Mouse (Mus musculus) heart, adult 8-10 months (tissue): ENCODE data around the gene Ankrd39. TPM values are rescaled to one million over a fixed set of nuclear protein-coding genes. Genes with fewer than 3 reads are reported as not detected.

ENCODE experiments used
- DNase-seq: peaks from one replicate; pipeline ENCODE4 v3.0.0; 2022; ENCODE audit warnings: low spot score
- total RNA-seq, 4 experiments: library from RNA; stranded (reverse); gene quantifications; 2 replicates each; pipeline ENCODE4 v1.2.4; 2022

The Ankrd39 gene
- total RNA-seq, 4 experiments from 2014 or later, result 5.4 to 8.2 (median 7.1) TPM

GRCm38 (mm10) chr1:36531461-36531860 lies 15.8 kb downstream of the Ankrd39 start:
- DNase-seq, result no peak

- no peak for DNase-seq
These were observed 16.3 kb downstream of the Ankrd39 start for GRCm38 (mm10) chr1:36530962-36531361.

GRCm38 (mm10) chr1:36530485-36530884 lies 16.8 kb downstream of the Ankrd39 start:
- no peak for DNase-seq

GRCm38 (mm10) chr1:36529875-36530274 lies 17.4 kb downstream of the Ankrd39 start:
- DNase-seq, result no peak

GRCm38 (mm10) chr1:36529274-36529673 lies 18.0 kb downstream of the Ankrd39 start:
- no peak for DNase-seq

GRCm38 (mm10) chr1:36528351-36528750 lies 18.9 kb downstream of the Ankrd39 start:
- DNase-seq, result no peak

- DNase-seq, result no peak
These were observed 20.3 kb downstream of the Ankrd39 start for GRCm38 (mm10) chr1:36526903-36527302.

- DNase-seq, result no peak
These were observed 21.5 kb downstream of the Ankrd39 start for GRCm38 (mm10) chr1:36525774-36526173.

- DNase-seq, result no peak
These were observed 23.2 kb downstream of the Ankrd39 start for GRCm38 (mm10) chr1:36524058-36524457.

GRCm38 (mm10) chr1:36523332-36524013 lies 23.8 kb downstream of the Ankrd39 start:
- DNase-seq, result no peak

- DNase-seq, result no peak
These were observed 25.0 kb downstream of the Ankrd39 start for GRCm38 (mm10) chr1:36522210-36522609.

- DNase-seq, result no peak
These were observed 27.6 kb downstream of the Ankrd39 start for GRCm38 (mm10) chr1:36519626-36520025.

GRCm38 (mm10) chr1:36518259-36518658 lies 29.0 kb downstream of the Ankrd39 start:
- DNase-seq, result no peak

- no peak for DNase-seq
These were observed 33.5 kb downstream of the Ankrd39 start for GRCm38 (mm10) chr1:36513718-36514117.

- DNase-seq, result no peak
These were observed 33.9 kb downstream of the Ankrd39 start for GRCm38 (mm10) chr1:36513310-36513709.

GRCm38 (mm10) chr1:36512966-36513280 lies 34.3 kb downstream of the Ankrd39 start:
- DNase-seq, result no peak

GRCm38 (mm10) chr1:36512089-36512965 lies 34.9 kb downstream of the Ankrd39 start:
- DNase-seq, result no peak

GRCm38 (mm10) chr1:36511289-36512021 lies 35.8 kb downstream of the Ankrd39 start, which contains the start of gene Cnnm3:
TSS of gene Cnnm3 (plus strand) at chr1:36511867.
- DNase-seq, result peak; percentile 99

- DNase-seq, result no peak
These were observed 39.0 kb downstream of the Ankrd39 start for GRCm38 (mm10) chr1:36508238-36508637.

- peak; percentile 64 for DNase-seq
These were observed 46.0 kb downstream of the Ankrd39 start for GRCm38 (mm10) chr1:36501261-36501660.

GRCm38 (mm10) chr1:36497312-36497711 lies 49.9 kb downstream of the Ankrd39 start:
- DNase-seq, result no peak

GRCm38 (mm10) chr1:36496719-36497118 lies 50.5 kb downstream of the Ankrd39 start:
- no peak for DNase-seq
